Mouse (Mus musculus): ENCODE results near the gene Lrp6.
A peak's percentile ranks its signal among the peaks of the same experiment; 100 is the strongest.

Gene Lrp6

GRCm38 (mm10) chr6:134498518-134498917 lies 68.2 kb downstream of the Lrp6 start:
- no peak for DNase-seq (ENCODE audit: extremely low spot score)

- no peak for DNase-seq (ENCODE audit: extremely low spot score)
These were observed 71.7 kb downstream of the Lrp6 start for GRCm38 (mm10) chr6:134494828-134495698.

GRCm38 (mm10) chr6:134489637-134490036 lies 77.1 kb downstream of the Lrp6 start:
- no peak for DNase-seq (ENCODE audit: extremely low spot score)

- DNase-seq (ENCODE audit: extremely low spot score), result no peak
These were observed 77.6 kb downstream of the Lrp6 start for GRCm38 (mm10) chr6:134489130-134489529.

- DNase-seq (ENCODE audit: extremely low spot score), result no peak
These were observed 80.4 kb downstream of the Lrp6 start for GRCm38 (mm10) chr6:134486318-134486717.

- no peak for DNase-seq (ENCODE audit: extremely low spot score)
These were observed 87.3 kb downstream of the Lrp6 start for GRCm38 (mm10) chr6:134479481-134479880.

GRCm38 (mm10) chr6:134473143-134473561 lies 93.6 kb downstream of the Lrp6 start:
- DNase-seq (ENCODE audit: extremely low spot score), result no peak

- no peak for DNase-seq (ENCODE audit: extremely low spot score)
These were observed 95.9 kb downstream of the Lrp6 start for GRCm38 (mm10) chr6:134470857-134471256.

- no peak for DNase-seq (ENCODE audit: extremely low spot score)
These were observed 97.5 kb downstream of the Lrp6 start for GRCm38 (mm10) chr6:134469297-134469696.

GRCm38 (mm10) chr6:134466671-134467229 lies 100.0 kb downstream of the Lrp6 start:
- DNase-seq (ENCODE audit: extremely low spot score), result no peak

GRCm38 (mm10) chr6:134461175-134461574 lies 105.6 kb downstream of the Lrp6 start:
- DNase-seq (ENCODE audit: extremely low spot score), result no peak

- DNase-seq (ENCODE audit: extremely low spot score), result no peak
These were observed 108.4 kb downstream of the Lrp6 start for GRCm38 (mm10) chr6:134458376-134458775.

GRCm38 (mm10) chr6:134454093-134454492 lies 112.7 kb downstream of the Lrp6 start:
- no peak for DNase-seq (ENCODE audit: extremely low spot score)

GRCm38 (mm10) chr6:134450661-134451119 lies 116.1 kb downstream of the Lrp6 start:
- DNase-seq (ENCODE audit: extremely low spot score), result peak; percentile 19

- no peak for DNase-seq (ENCODE audit: extremely low spot score)
These were observed 116.8 kb downstream of the Lrp6 start for GRCm38 (mm10) chr6:134449958-134450357.

- DNase-seq (ENCODE audit: extremely low spot score), result no peak
These were observed 118.3 kb downstream of the Lrp6 start for GRCm38 (mm10) chr6:134448451-134448850.

GRCm38 (mm10) chr6:134443925-134444324 lies 122.8 kb downstream of the Lrp6 start:
- DNase-seq (ENCODE audit: extremely low spot score), result no peak

GRCm38 (mm10) chr6:134443198-134443904 lies 123.4 kb downstream of the Lrp6 start:
- no peak for DNase-seq (ENCODE audit: extremely low spot score)

- DNase-seq (ENCODE audit: extremely low spot score), result no peak
These were observed 124.5 kb downstream of the Lrp6 start for GRCm38 (mm10) chr6:134442219-134442618.

- no peak for DNase-seq (ENCODE audit: extremely low spot score)
These were observed 125.0 kb downstream of the Lrp6 start for GRCm38 (mm10) chr6:134441716-134442115.

- DNase-seq (ENCODE audit: extremely low spot score), result peak; percentile 25
These were observed 126.7 kb downstream of the Lrp6 start for GRCm38 (mm10) chr6:134440023-134440422.

GRCm38 (mm10) chr6:134439401-134440021 lies 127.3 kb downstream of the Lrp6 start:
- peak; percentile 39 for DNase-seq (ENCODE audit: extremely low spot score)
